Mouse (Mus musculus): ENCODE measurements around the gene Fam83e. TPM values are rescaled to one million over a fixed set of nuclear protein-coding genes. Genes with fewer than 3 reads are reported as not detected.
A peak's percentile ranks its signal among the peaks of the same experiment; 100 is the strongest.

Gene Fam83e
- total and polyA plus RNA-seq, 3 experiments, result 0.13 to 1.3 (median 0.74) TPM

DNA sequence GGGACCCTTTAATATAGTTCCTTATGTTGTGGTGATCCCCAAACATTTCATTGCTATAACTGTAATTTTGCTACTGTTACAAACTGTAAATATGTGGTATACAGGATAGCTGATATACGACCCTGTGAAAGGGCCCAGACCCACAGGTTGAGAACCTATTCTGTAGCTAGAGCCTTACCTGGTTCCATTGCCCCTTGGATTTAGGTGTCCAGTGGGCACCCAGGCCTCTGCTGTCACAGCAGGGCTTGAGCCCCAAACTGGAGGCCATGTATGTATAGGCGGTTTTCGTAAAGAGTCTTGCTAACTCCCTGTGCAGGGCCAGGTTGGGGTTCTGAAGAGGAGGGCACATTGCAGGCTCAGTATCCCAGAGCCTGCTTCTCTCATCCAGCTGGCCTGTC, 4.6 kb upstream of the Fam83e start:
- Histone ChIP-seq H3K9ac (ENCODE audit: insufficient read depth, low read depth) (peak overlapping the region; percentile 91), H3K27ac (ENCODE audit: insufficient read depth, low read depth) (peak overlapping the region; percentile 38; the same call in 1 of the 2 replicates), H3K27me3 (replicated peaks) (no peaks in the 10 kb centered on the region), H3K4me2 (ENCODE audit: insufficient read depth, low read depth, poor library complexity, severe bottlenecking) (peak overlapping the region; percentile 89), H3K36me3 (replicated peaks in 1 of 2; ENCODE audit: control insufficient read depth in 1 of 2, insufficient read depth in 1 of 2, low read length in 1 of 2) (peaks cover 46 to 64% of the 10 kb centered on the region in 2 experiments), H3K4me1 (ENCODE audit: control insufficient read depth in 1 of 2, insufficient read depth in 2 of 2) (peaks cover 7 to 41% of the 10 kb centered on the region in 2 experiments; a peak in 3 of 4 replicates), H3K4me3 (replicated peaks in 1 of 3; ENCODE audit: low read depth in 2 of 3, low read length in 2 of 3, poor library complexity in 1 of 3) (peak overlapping the region; percentile 77 to 100 (median 92)), H3K9me3 (replicated peaks; ENCODE audit: low read length) (no peaks in the 10 kb centered on the region), H3K79me2 (replicated peaks; ENCODE audit: control insufficient read depth, extremely low read depth, insufficient read depth, poor library complexity, severe bottlenecking) (peaks cover 47% of the 10 kb centered on the region)
- dilution Hi-C loops (cut with MboI; ENCODE audit: extremely low pct_ligation_motif_present, extremely low pct_unique_long_range_greater_than_20kb, low sequenced_read_pairs) (no loop called here), in situ Hi-C loops (cut with MboI; ENCODE audit: low pct_ligation_motif_present, low pct_unique_long_range_greater_than_20kb, low sequenced_read_pairs) (no loop called here)
- no peak for DNase-seq (ENCODE audit: extremely low read depth)
- TF ChIP-seq CHD1 (IDR thresholded peaks at IDR 0.05; ENCODE audit: low read depth, low read length) (no peak), USF1 (IDR thresholded peaks at IDR 0.05; ENCODE audit: low read depth, low read length) (no peak), SMC3 (IDR thresholded peaks at IDR 0.05; ENCODE audit: low read depth, low read length) (no peak), PAX5 (IDR thresholded peaks at IDR 0.05; ENCODE audit: low read length) (no peak), GABPA (IDR thresholded peaks at IDR 0.05; ENCODE audit: insufficient replicate concordance, low read depth, low read length) (no peak), POLR2A (IDR thresholded peaks at IDR 0.05; ENCODE audit: low read depth, low read length) (no peak), NRF1 (IDR thresholded peaks at IDR 0.05; ENCODE audit: low read depth, low read length) (no peak), MYC (IDR thresholded peaks at IDR 0.05; ENCODE audit: low read depth, low read length) (no peak), SIN3A (IDR thresholded peaks at IDR 0.05; ENCODE audit: low read length) (no peak), RCOR1 (conservative IDR thresholded peaks at IDR 0.05; ENCODE audit: low read depth, low read length) (no peak), ZMIZ1 (IDR thresholded peaks at IDR 0.05; ENCODE audit: low read depth, low read length) (no peak), JUND (conservative IDR thresholded peaks at IDR 0.05; ENCODE audit: low read depth, low read length) (no peak), UBTF (IDR thresholded peaks at IDR 0.05; ENCODE audit: low read depth, low read length) (no peak), EP300 (IDR thresholded peaks at IDR 0.05; ENCODE audit: low read length) (no peak), KAT2A (IDR thresholded peaks at IDR 0.05; ENCODE audit: insufficient replicate concordance, low read length) (no peak), MEF2A (IDR thresholded peaks at IDR 0.05; ENCODE audit: borderline replicate concordance, low read depth, low read length) (no peak), ETS1 (conservative IDR thresholded peaks at IDR 0.05; ENCODE audit: low read depth, low read length) (no peak)

- Histone ChIP-seq H3K79me2 (replicated peaks; ENCODE audit: control insufficient read depth, extremely low read depth, insufficient read depth, poor library complexity, severe bottlenecking) (peaks cover 47% of the 10 kb centered on the region), H3K9me3 (replicated peaks; ENCODE audit: low read length) (no peaks in the 10 kb centered on the region), H3K36me3 (replicated peaks in 1 of 2; ENCODE audit: control insufficient read depth in 1 of 2, insufficient read depth in 1 of 2, low read length in 1 of 2) (peaks cover 46 to 64% of the 10 kb centered on the region in 2 experiments), H3K27me3 (replicated peaks) (no peaks in the 10 kb centered on the region), H3K4me3 (replicated peaks in 1 of 3; ENCODE audit: low read depth in 2 of 3, low read length in 2 of 3, poor library complexity in 1 of 3) (peak overlapping the region; percentile 77 to 100 (median 92)), H3K4me1 (ENCODE audit: control insufficient read depth in 1 of 2, insufficient read depth in 2 of 2) (peaks cover 7 to 44% of the 10 kb centered on the region in 2 experiments; a peak in 3 of 4 replicates), H3K4me2 (ENCODE audit: insufficient read depth, low read depth, poor library complexity, severe bottlenecking) (peak overlapping the region; percentile 89), H3K27ac (ENCODE audit: insufficient read depth, low read depth) (peak overlapping the region; percentile 55), H3K9ac (ENCODE audit: insufficient read depth, low read depth) (peak overlapping the region; percentile 91)
- dilution Hi-C loops (cut with MboI; ENCODE audit: extremely low pct_ligation_motif_present, extremely low pct_unique_long_range_greater_than_20kb, low sequenced_read_pairs), result no loop called here
- no peak for DNase-seq (ENCODE audit: extremely low read depth)
- TF ChIP-seq ZNF384 (IDR thresholded peaks at IDR 0.05; ENCODE audit: low read depth, low read length) (no peak), POLR2A (IDR thresholded peaks at IDR 0.05; ENCODE audit: low read depth, low read length) (no peak), RCOR1 (conservative IDR thresholded peaks at IDR 0.05; ENCODE audit: low read depth, low read length) (no peak), JUND (conservative IDR thresholded peaks at IDR 0.05; ENCODE audit: low read depth, low read length) (no peak), ZC3H11A (IDR thresholded peaks at IDR 0.05; ENCODE audit: low read depth, low read length) (no peak), ZKSCAN1 (IDR thresholded peaks at IDR 0.05; ENCODE audit: borderline replicate concordance, low read depth, low read length) (no peak), PAX5 (IDR thresholded peaks at IDR 0.05; ENCODE audit: low read length) (no peak), JUN (IDR thresholded peaks at IDR 0.05; ENCODE audit: insufficient read depth, low read depth, low read length) (no peak), USF2 (conservative IDR thresholded peaks at IDR 0.05; ENCODE audit: low read depth, low read length) (no peak), BHLHE40 (IDR thresholded peaks at IDR 0.05; ENCODE audit: low read depth, low read length) (no peak), MXI1 (IDR thresholded peaks at IDR 0.05; ENCODE audit: low read depth, low read length) (no peak), HCFC1 (IDR thresholded peaks at IDR 0.05; ENCODE audit: low read depth, low read length) (no peak)
- in situ Hi-C loops (cut with MboI; ENCODE audit: low pct_ligation_motif_present, low pct_unique_long_range_greater_than_20kb, low sequenced_read_pairs), result no loop called here
These were observed 3.8 kb upstream of the Fam83e start for GRCm38 (mm10) chr7:45716952-45717917.
